Mouse (Mus musculus): Measurements from ENCODE around the gene Clec2g.

DNA sequence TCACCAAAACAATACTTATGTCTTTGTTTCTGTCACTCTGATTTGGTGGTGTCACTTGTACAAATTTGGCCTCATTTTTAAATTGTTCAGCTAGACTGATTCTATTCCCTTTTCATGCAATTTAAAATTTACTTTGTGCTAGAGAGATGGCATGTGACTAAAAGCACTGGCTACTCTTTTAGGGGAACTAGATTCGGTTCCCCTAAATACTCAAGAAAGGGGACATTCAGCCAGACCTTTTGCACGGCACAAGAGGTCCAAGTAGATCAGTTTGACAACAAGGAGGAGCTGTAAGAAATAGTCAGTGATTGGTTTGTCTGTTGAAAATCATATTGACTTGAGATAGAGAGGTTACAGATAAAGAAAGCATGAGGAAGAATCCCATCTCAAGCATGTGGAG lies 67.2 kb downstream of the Clec2g start:
- TF ChIP-seq CTCF (IDR thresholded peaks at IDR 0.05) (no peak), EP300 (IDR thresholded peaks at IDR 0.05) (no peak)

Data from lung, postnatal 0 days (tissue).